Mouse (Mus musculus) CH12.LX (cell line): Measurements from ENCODE around the gene Fcrlb.

Experiments
- CTCF ChIP-seq, 2 experiments: IDR thresholded peaks in 1 of 2; conservative IDR thresholded peaks in 1 of 2; 2 replicates each; pipeline ENCODE4 v1.5.1; 2011 to 2012; ENCODE audit warnings: low read depth in 2 of 2, low read length in 2 of 2, improper control_type of control experiment in 1 of 2, inconsistent platforms in 1 of 2, mild to moderate bottlenecking in 1 of 2, moderate library complexity in 1 of 2
- EP300 ChIP-seq: IDR thresholded peaks from 2 replicates; pipeline ENCODE4 v1.6.1; 2011; ENCODE audit warnings: low read length, improper control_type of control experiment
- JUND ChIP-seq: conservative IDR thresholded peaks from 2 replicates; pipeline ENCODE4 v1.6.1; 2011; ENCODE audit warnings: low read depth, low read length, improper control_type of control experiment
- SMC3 ChIP-seq: IDR thresholded peaks from 2 replicates; pipeline ENCODE4 v1.6.1; 2011; ENCODE audit warnings: low read depth, low read length, improper control_type of control experiment

DNA sequence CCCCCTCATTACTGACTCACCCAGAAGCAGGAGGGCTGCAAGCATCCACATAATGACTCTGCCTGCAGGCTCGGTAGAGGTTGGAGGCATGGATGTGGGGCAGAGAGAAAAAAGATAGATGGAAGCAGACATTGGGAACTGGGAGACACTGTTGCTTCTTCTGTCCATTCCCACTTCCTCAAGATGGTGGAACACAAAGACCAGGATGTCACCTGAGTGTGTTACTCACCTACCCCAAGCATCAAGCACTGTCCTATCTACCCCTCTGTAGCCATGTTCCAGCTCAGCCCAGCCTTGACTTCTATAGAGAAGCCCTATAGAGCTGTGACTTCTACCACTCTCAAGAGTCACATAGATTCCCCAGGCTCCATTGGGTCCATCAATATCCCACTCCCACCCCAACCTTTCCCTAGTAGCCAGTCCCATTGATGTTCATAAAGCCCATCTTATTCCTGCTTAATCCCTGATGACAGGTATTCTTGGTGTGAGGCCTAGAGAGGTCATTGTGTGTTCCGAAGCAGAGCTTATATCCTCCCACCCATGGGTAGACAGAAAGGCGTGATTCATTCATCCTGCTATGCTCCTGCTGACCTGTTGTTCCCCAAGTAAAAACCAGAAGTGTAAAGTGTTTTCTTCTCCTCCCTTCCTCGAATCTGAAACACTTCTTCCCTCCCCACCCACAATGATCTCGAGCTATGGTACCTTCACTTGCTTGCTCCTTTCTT lies at the start of gene Fcrlb:
- TF ChIP-seq SMC3: no peak
- TF ChIP-seq CTCF (conservative IDR thresholded peaks at IDR 0.05 in 1 of 2, IDR thresholded peaks at IDR 0.05 in 1 of 2; ENCODE audit: low read depth in 2 of 2, low read length in 2 of 2): no peak
- no peak for TF ChIP-seq JUND
- TF ChIP-seq EP300: no peak
